Mouse (Mus musculus): ENCODE measurements around the gene Tmem107.
A peak's percentile ranks its signal among the peaks of the same experiment; 100 is the strongest.

Tmem107 gene

GRCm38 (mm10) chr11:69106842-69107241 lies 36.2 kb downstream of the Tmem107 start:
- no peak for DNase-seq (ENCODE audit: low spot score)

GRCm38 (mm10) chr11:69107676-69108075 lies 37.1 kb downstream of the Tmem107 start:
- no peak for DNase-seq (ENCODE audit: low spot score)

GRCm38 (mm10) chr11:69108223-69108622 lies 37.6 kb downstream of the Tmem107 start:
- DNase-seq (ENCODE audit: low spot score): no peak

- DNase-seq (ENCODE audit: low spot score): no peak
Observed at GRCm38 (mm10) chr11:69109032-69109900, 38.7 kb downstream of the Tmem107 start.

- peak; percentile 87 for DNase-seq (ENCODE audit: low spot score)
Observed at GRCm38 (mm10) chr11:69110319-69111046, 39.9 kb downstream of the Tmem107 start.

- DNase-seq (ENCODE audit: low spot score): no peak
Observed at GRCm38 (mm10) chr11:69111051-69111810, 40.6 kb downstream of the Tmem107 start.

GRCm38 (mm10) chr11:69111865-69112264 lies 41.3 kb downstream of the Tmem107 start:
- no peak for DNase-seq (ENCODE audit: low spot score)

- DNase-seq (ENCODE audit: low spot score): no peak
Observed at GRCm38 (mm10) chr11:69114018-69114417, 43.4 kb downstream of the Tmem107 start.

GRCm38 (mm10) chr11:69114621-69115020 lies 44.0 kb downstream of the Tmem107 start:
- DNase-seq (ENCODE audit: low spot score): no peak

- DNase-seq (ENCODE audit: low spot score): no peak
Observed at GRCm38 (mm10) chr11:69116843-69117242, 46.2 kb downstream of the Tmem107 start.

- peak; percentile 49 for DNase-seq (ENCODE audit: low spot score)
Observed at GRCm38 (mm10) chr11:69117737-69118695, 47.4 kb downstream of the Tmem107 start.

- DNase-seq (ENCODE audit: low spot score): peak; percentile 59
Observed at GRCm38 (mm10) chr11:69118765-69119164, 48.2 kb downstream of the Tmem107 start.

- no peak for DNase-seq (ENCODE audit: low spot score)
Observed at GRCm38 (mm10) chr11:69119446-69120155, 49.0 kb downstream of the Tmem107 start.

- no peak for DNase-seq (ENCODE audit: low spot score)
Observed at GRCm38 (mm10) chr11:69120221-69121000, 49.8 kb downstream of the Tmem107 start, which contains the start of gene Hes7. Hes7 (plus strand) TSS chr11:69120404.

- DNase-seq (ENCODE audit: low spot score): no peak
Observed at GRCm38 (mm10) chr11:69121001-69121740, 50.6 kb downstream of the Tmem107 start.

GRCm38 (mm10) chr11:69121741-69122335 lies 51.2 kb downstream of the Tmem107 start:
- DNase-seq (ENCODE audit: low spot score): no peak

GRCm38 (mm10) chr11:69122336-69122951 lies 51.8 kb downstream of the Tmem107 start, which contains the start of gene 9130213A22Rik:
9130213A22Rik (minus strand) TSS chr11:69122589.
- DNase-seq (ENCODE audit: low spot score): peak; percentile 66

Data from spleen, adult 12 weeks (tissue).